Mouse (Mus musculus): ENCODE results near the gene Palm2.

DNA sequence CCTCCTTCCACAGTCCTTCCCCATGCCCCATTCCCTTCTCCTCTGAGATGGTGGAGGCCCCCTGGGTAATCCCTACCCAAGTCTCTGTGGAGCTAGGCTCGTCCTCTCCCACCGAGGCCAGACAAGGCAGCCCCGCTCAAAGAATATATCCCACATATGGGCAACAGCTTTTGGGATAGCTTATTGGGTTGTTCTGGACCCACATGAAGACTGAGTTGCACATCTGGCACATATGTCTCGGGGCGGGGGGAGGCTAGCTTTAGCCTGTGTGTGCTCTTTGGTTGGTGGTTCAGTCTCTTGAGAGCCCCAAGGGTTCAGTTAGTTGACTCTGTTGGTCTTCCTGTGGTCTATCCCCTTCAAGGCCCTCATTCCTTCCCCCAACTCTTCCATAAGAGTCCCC lies 192.9 kb downstream of the Palm2 start:
- TF ChIP-seq GATA1 (IDR thresholded peaks at IDR 0.05; ENCODE audit: borderline replicate concordance, low read length): no peak
- no peak for TF ChIP-seq FLI1 (IDR thresholded peaks at IDR 0.05; ENCODE audit: low read length)
